Mouse (Mus musculus) neural tube, embryonic 14.5 days (tissue): ENCODE measurements around the gene Ptpa. TPM values are rescaled to one million over a fixed set of nuclear protein-coding genes. Genes with fewer than 3 reads are reported as not detected.
"Not testable (repeated sequence)": the region's sequence is repeated elsewhere in the genome, so short reads cannot be mapped to it uniquely, and the experiment has no call there.

ENCODE experiments used
- ATAC-seq: fragments of 200-750 bp; cut with Nextera tagmentation; 2 replicates; pipeline ENCODE4 v1.8.0; 2017; ENCODE audit warnings: low read depth, mild to moderate bottlenecking, moderate TSS enrichment, moderate library complexity
- H3K27ac ChIP-seq: fragments of 300-500 bp; sonication (generic); 2 replicates; pipeline ENCODE4 v1.5.1; 2014; ENCODE audit warnings: low read depth, mild to moderate bottlenecking, control low read depth, low read length, moderate library complexity, mixed read lengths
- H3K27me3 ChIP-seq: fragments of 300-500 bp; sonication (generic); 2 replicates; pipeline ENCODE4 v1.6.1; 2014; ENCODE audit warnings: low read length; ENCODE audit not compliant: control insufficient read depth, insufficient read depth
- H3K36me3 ChIP-seq: fragments of 300-500 bp; sonication (generic); 2 replicates; pipeline ENCODE4 v1.6.1; 2014; ENCODE audit warnings: low read length, mixed read lengths; ENCODE audit not compliant: control insufficient read depth, insufficient read depth
- H3K4me1 ChIP-seq: fragments of 300-500 bp; sonication (generic); 2 replicates; pipeline ENCODE4 v1.6.1; 2014; ENCODE audit warnings: low read length; ENCODE audit not compliant: control insufficient read depth, insufficient read depth
- H3K4me2 ChIP-seq: fragments of 300-500 bp; sonication (generic); 2 replicates; pipeline ENCODE4 v1.6.1; 2014; ENCODE audit warnings: mild to moderate bottlenecking, low read depth, low read length, control low read depth
- H3K4me3 ChIP-seq: fragments of 300-500 bp; sonication (generic); 2 replicates; pipeline ENCODE4 v1.5.1; 2014; ENCODE audit warnings: low read depth, low read length, control low read depth, mixed read lengths
- H3K9ac ChIP-seq: fragments of 300-500 bp; sonication (generic); replicated peaks from 2 replicates; pipeline ENCODE4 v1.6.1; 2014; ENCODE audit warnings: low read depth, mild to moderate bottlenecking, control low read depth, low read length, mixed read lengths
- H3K9me3 ChIP-seq: fragments of 300-500 bp; sonication (generic); 2 replicates; pipeline ENCODE4 v1.6.1; 2016; ENCODE audit warnings: low read length; ENCODE audit not compliant: control insufficient read depth
- WGBS: fragments of 180-500 bp; shearing (Covaris S2); extraction: QIAGEN DNeasy Blood & Tissue Kit; methylation state at CpG from one replicate; pipeline ENCODE4 v1.1.7; 2014; 5-methylcytosine and 5-hydroxymethylcytosine counted together
- polyA plus RNA-seq: library from polyadenylated mRNA; unstranded; fragments of >200 nt; fragmentation: Nextera tagmentation; extraction: Ambion mirVana; gene quantifications from 2 replicates; pipeline ENCODE4 v1.2.1, GENCODE M21; 2014

Gene Ptpa
- polyA plus RNA-seq, 1 experiment from 2014 or later = 70.7 TPM

DNA sequence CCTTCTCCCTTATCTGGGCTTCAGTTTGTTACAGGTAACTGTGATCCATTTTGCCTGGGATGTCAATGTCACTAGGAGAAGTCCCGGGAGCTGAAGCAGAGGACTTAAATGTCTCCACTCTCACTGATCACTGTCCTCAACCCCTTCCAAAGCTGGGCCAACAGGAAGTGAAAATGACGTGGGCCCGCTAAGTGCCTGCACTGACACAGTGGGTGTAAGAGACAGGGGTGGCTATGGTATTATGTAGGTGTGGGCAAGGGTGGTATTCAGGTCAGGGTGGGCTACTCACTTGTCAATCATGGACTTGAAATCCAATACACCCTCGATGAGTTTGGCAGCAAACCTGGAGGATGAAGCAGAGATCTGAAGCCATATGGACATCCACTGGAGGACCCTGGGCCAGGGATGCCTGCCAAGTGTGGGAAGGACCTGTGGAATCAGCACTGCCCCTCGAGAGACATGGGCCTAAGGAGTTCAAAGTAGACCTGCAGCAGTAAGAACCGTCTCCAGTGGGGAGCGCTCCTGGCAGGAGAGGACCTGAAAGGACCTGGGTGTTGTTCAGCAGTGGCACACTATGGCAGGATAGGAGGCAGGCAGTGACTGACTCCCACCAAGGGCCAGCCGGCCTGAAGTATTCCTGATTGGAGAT is 7.3 kb upstream of the Ptpa start:
- Histone ChIP-seq H3K36me3 (peaks cover 54% of the 10 kb centered on the region), H3K9me3 (no peaks in the 10 kb centered on the region)

DNA sequence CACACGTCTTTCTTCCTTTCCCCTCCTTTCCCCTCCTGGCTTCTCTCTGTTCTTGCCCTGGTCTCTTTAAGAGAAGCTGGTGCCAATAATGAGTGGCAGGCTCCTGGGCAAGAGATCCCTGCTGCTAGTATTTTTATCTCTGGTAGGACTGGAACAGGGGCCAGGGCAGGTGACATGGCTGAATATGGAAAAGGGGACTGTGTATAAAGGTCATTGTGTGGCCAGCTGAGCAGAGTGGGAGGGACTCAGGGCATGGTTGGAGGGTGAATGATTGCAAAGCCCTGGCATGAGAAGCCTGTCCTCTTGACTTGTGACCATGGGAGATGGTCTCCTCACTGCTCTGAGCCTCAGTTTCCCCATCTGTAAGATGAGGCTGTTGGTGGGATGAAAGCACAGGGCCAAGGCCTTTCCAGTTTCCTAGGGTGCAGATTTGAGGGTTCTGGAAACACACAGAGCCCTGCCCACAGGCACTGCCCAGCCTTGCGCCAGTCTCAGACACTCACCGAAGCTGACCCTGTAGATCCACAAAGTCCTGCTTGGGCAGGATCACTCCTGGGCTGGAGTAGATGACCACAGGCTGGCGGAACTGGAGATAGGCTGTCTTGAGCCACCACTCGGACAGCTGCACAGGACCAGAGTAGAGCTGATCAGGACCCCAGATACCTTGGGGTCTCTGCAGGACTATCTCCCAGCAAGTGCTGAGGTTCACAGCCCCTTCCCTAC is 6.2 kb upstream of the Ptpa start:
- 95% methylated on average over 5 of the region's 5 CpGs for WGBS
- Histone ChIP-seq H3K36me3 (peaks cover 46% of the 10 kb centered on the region), H3K27me3 (no peaks in the 10 kb centered on the region), H3K9me3 (no peaks in the 10 kb centered on the region), H3K4me3 (no peak overlapping the region), H3K4me2 (no peak overlapping the region), H3K27ac (no peak overlapping the region), H3K4me1 (peaks cover 7% of the 10 kb centered on the region), H3K9ac (no peak overlapping the region)
- no peak for ATAC-seq

More for the DNA sequence above, 7.3 kb upstream of the Ptpa start:
- Histone ChIP-seq H3K4me3 (no peak overlapping the region), H3K4me2 (no peak overlapping the region), H3K4me1 (no peaks in the 10 kb centered on the region), H3K27me3 (no peaks in the 10 kb centered on the region), H3K9ac (no peak overlapping the region), H3K27ac (no peak overlapping the region)
- ATAC-seq = no peak
- WGBS = 90% methylated on average over 8 of the region's 8 CpGs

DNA sequence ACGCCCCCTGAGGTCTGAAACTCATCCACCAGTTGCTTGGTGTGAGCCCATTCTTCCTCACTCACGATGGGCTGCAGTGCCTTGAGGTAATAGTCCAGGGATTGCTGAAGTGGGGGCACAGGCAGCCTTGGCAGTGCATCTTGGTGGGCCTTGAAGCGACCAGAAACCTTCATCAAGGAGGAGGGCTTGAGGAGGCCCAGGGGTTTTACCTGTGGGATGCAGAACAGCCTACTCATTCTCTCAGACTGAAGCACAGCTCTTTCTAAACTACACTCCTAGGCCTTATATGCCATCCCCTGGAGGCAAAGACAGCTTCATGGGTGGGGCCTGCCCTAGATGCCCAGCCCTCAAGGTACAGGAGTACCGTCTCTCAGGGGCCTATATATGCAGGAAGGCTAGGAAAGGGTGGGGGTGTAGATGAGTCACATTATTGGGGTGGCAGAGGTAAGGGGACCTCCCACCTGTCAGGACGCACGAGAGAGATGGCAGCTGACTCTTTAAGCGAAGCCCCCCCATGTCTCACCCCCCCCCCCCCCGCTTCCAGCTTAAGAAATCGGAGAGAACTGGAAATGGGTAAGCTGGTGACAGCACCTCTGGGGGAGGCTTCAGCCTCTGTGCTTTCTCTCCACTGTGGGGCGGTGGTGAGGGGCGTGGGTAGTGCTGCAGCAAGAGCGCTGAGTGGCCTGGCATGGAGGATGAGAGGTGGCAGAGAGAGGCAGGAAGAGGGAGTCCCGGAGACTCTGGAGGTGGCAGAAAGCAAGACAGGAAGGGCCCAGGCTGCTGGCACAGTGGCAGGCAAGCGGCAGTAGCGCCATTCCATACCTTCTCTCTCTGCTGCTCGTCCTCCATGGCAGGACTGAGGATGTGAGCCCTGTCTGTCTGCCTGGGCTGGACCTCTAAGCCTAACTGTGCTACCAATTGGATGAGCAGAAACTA is 2.5 kb upstream of the Ptpa start:
- WGBS = 81% methylated on average over 16 of the region's 16 CpGs
- Histone ChIP-seq H3K4me2 (no peak overlapping the region), H3K9ac (no peak overlapping the region), H3K4me1 (peaks cover 18% of the 10 kb centered on the region), H3K9me3 (no peaks in the 10 kb centered on the region), H3K27me3 (no peaks in the 10 kb centered on the region), H3K36me3 (peaks cover 22% of the 10 kb centered on the region), H3K27ac (no peak overlapping the region), H3K4me3 (no peak overlapping the region)
- ATAC-seq = no peak

DNA sequence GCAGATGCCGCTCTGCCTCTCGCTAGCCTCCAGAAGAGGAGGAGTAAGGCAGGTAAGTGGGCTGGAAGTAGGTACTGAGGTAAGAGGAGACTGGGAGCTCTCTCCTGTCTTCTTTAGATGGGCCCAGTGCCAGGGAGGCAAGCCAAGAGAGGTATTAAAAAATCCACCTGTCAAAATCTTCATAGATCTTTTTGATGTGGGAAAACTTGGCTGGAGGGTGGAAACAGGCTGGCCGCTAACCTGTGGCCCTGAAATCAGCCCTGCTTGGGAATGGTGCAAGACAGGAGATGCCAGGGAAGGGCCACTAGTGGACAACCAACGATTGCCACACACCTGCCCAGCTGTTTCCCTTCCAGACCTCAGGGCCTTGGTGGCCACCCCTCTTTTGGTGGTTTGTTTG is 1.7 kb upstream of the Ptpa start:
- ATAC-seq = no peak
- H3K9ac ChIP-seq = no peak overlapping the region

DNA sequence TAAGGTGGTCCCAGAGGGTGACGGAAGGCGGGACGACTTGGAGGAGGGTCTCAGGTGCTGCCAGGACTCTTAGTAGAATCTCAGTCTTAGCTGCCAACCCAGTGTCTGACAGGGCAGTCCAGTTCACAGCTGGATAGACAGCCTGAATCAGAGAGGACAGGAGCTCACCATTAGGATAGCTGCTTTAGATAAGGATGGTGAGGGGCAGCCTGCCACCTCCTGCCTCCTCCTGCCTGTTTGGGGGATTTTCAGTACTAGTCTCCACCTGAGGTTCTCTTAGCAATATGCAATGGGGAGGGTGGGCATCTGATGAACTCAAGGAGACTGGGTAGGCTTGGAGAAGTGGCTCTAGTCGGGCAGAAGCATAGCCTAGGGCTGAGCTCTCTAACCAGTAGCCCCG is 1.2 kb upstream of the Ptpa start:
- peak overlapping the region; percentile 89 for H3K9ac ChIP-seq
- no peaks in the 10 kb centered on the region for H3K27me3 ChIP-seq
- H3K4me3 ChIP-seq = peak overlapping the region; percentile 84
- H3K4me2 ChIP-seq = peak overlapping the region; percentile 71
- WGBS = 42% methylated on average over 5 of the region's 5 CpGs
- H3K36me3 ChIP-seq = peaks cover 9% of the 10 kb centered on the region; the same call in 1 of the 2 replicates
- no peak for ATAC-seq
- no peaks in the 10 kb centered on the region for H3K9me3 ChIP-seq
- H3K27ac ChIP-seq = no peak overlapping the region; the same call in 1 of the 2 replicates
- peaks cover 27% of the 10 kb centered on the region for H3K4me1 ChIP-seq

More for the DNA sequence above, 1.7 kb upstream of the Ptpa start:
- Histone ChIP-seq H3K4me3 (no peak overlapping the region; the same call in 1 of the 2 replicates), H3K27me3 (no peaks in the 10 kb centered on the region), H3K4me1 (peaks cover 26% of the 10 kb centered on the region), H3K27ac (no peak overlapping the region), H3K36me3 (peaks cover 14% of the 10 kb centered on the region), H3K9me3 (no peaks in the 10 kb centered on the region), H3K4me2 (peak overlapping the region; percentile 71; the same call in 1 of the 2 replicates)
- WGBS = 91% methylated on average over 4 of the region's 4 CpGs

DNA sequence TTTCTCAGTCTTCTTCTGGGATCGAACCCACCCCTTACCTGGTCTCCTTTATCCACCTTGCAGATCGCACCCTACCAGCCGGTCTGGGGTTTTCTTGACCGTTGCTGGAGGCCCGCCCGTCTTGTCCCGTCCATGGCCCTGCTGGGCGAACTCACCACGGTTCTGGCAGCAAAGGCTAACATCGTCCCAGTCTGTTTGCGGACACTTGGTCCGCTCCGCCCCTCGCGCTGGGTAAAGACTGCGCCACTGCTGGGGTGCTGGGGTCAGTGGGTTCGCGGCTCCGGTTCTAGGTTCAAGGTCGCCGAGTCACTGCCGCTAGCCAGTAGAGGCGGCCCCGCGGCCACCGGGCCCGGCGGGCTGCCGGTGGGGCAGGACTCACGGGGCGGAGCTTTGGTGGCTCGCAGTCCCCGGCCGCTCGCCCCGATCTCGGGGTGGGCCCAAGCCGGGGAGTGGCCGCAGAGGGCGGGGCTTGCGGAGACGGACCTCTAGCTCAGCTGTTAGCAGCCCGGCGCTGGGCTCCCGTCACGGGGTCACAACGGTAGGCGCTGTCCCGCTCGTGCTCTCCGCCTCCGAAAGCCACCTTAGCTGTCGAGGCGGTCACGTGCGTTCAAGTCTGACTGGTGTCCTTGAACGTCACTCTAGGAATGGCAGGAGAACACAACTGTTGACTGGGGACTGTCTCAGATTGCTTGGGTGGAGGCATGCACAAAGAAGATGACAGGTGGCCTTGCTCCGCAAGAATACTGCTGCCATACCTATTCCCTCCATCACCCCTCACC is 493 bp upstream of the Ptpa start, which contains the start of gene Crat:
Crat (minus strand) TSS at position 657 of the 779 bp plus-strand sequence.
- peak; percentile 83 for ATAC-seq
- no peaks in the 10 kb centered on the region for H3K9me3 ChIP-seq
- H3K4me2 ChIP-seq = peak within 1 kb of the TSS; percentile 71
- peak within 1 kb of the TSS; percentile 84 for H3K4me3 ChIP-seq
- peak within 1 kb of the TSS; percentile 96 for H3K27ac ChIP-seq
- H3K9ac ChIP-seq = peak within 1 kb of the TSS; percentile 89
- peaks cover 27% of the 10 kb centered on the region for H3K4me1 ChIP-seq
- 1% methylated on average over 58 of the region's 58 CpGs for WGBS
- H3K27me3 ChIP-seq = no peaks in the 10 kb centered on the region
- H3K36me3 ChIP-seq = 0 out of 2 replicates have a peak, but pooled peaks cover 4% of the 10 kb centered on the region

DNA sequence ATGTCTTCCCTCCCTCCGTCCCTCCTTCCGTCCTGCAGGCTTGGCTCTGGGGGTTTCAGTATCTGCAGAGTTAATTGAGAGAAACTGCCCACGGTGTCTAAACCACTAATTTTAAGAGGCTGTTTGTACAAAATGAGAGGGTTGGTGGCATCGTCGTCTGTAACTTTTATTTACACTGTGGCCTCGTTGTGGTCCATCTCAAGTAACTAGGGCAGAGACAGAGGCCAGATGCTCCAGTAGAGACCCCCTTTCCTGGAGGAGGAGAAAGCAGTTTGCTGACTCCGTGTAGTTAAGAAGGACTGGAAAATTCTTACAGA is 768 bp downstream of the Ptpa start:
- Histone ChIP-seq H3K27ac (peak overlapping the region; percentile 96), H3K9ac (peak overlapping the region; percentile 89), H3K4me1 (peaks cover 27% of the 10 kb centered on the region), H3K4me3 (peak overlapping the region; percentile 84), H3K4me2 (peak overlapping the region; percentile 71), H3K27me3 (no peaks in the 10 kb centered on the region), H3K9me3 (no peaks in the 10 kb centered on the region), H3K36me3 (0 out of 2 replicates have a peak, but pooled peaks cover 4% of the 10 kb centered on the region)
- ATAC-seq = no peak
- 0% methylated on average over 7 of the region's 7 CpGs for WGBS

DNA sequence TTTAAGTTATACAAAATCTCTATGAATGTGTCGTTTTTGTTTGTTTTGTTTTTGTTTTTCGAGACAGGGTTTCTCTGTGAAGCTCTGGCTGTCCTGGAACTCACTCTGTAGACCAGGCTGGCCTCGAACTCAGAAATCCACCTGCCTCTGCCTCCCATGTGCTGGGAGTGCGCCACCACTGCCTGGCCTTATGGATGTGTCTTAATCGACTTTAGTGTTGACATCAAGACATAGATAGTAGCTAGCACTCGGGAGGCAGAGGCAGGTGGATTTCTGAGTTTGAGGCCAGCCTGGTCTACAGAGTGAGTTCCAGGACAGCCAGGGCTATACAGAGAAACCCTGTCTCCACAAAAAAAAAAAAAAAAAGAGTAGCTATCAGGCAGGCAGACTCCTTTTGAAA is 1.3 kb downstream of the Ptpa start:
- H3K27ac ChIP-seq, ATAC-seq, H3K9me3 ChIP-seq, H3K36me3 ChIP-seq, H3K27me3 ChIP-seq, H3K9ac ChIP-seq: not testable (repeated sequence)
- Histone ChIP-seq H3K4me1 (peaks cover 27% of the 10 kb centered on the region), H3K4me3 (peak overlapping the region; percentile 84; the same call in 1 of the 2 replicates), H3K4me2 (peak overlapping the region; percentile 71; the same call in 1 of the 2 replicates)
- WGBS = 81% methylated on average over 6 of the region's 6 CpGs
